Mouse (Mus musculus) heart, postnatal 0 days (tissue): ENCODE measurements around the gene Hacd2.

Source experiments
- CTCF ChIP-seq: IDR thresholded peaks from 2 replicates; pipeline ENCODE4 v1.5.1; 2016; ENCODE audit warnings: antibody characterized with exemption, control low read depth, low read depth
- EP300 ChIP-seq: IDR thresholded peaks from 2 replicates; pipeline ENCODE4 v1.6.1; 2016; ENCODE audit warnings: antibody characterized with exemption, low read depth

- TF ChIP-seq EP300 (no peak), CTCF (no peak)
Observed at GRCm38 (mm10) chr16:35006251-35006650, 16.0 kb upstream of the Hacd2 start.
